Mouse (Mus musculus) hindbrain, embryonic 15.5 days (tissue): Measurements from ENCODE around the gene Slc22a21. TPM values are rescaled to one million over a fixed set of nuclear protein-coding genes. Genes with fewer than 3 reads are reported as not detected.
"Not testable (repeated sequence)": the region's sequence is repeated elsewhere in the genome, so short reads cannot be mapped to it uniquely, and the experiment has no call there.

Experiments used
- ATAC-seq: fragments of 200-750 bp; cut with Nextera tagmentation; 2 replicates; pipeline ENCODE4 v1.8.0; 2017; ENCODE audit warnings: low read depth, moderate number of reproducible peaks, moderate TSS enrichment; ENCODE audit not compliant: low FRiP score
- H3K27ac ChIP-seq: fragments of 300-500 bp; sonication (generic); replicated peaks from 2 replicates; pipeline ENCODE4 v1.5.1; 2015; ENCODE audit warnings: mild to moderate bottlenecking, inconsistent platforms
- H3K27me3 ChIP-seq: fragments of 300-500 bp; sonication (generic); 2 replicates; pipeline ENCODE4 v1.6.1; 2015; ENCODE audit warnings: control low read depth, inconsistent platforms
- H3K36me3 ChIP-seq: fragments of 300-500 bp; sonication (generic); 2 replicates; pipeline ENCODE4 v1.6.1; 2015; ENCODE audit warnings: control low read depth, inconsistent platforms
- H3K4me1 ChIP-seq: fragments of 300-500 bp; sonication (generic); replicated peaks from 2 replicates; pipeline ENCODE4 v1.6.1; 2015; ENCODE audit warnings: control low read depth, inconsistent platforms
- H3K4me2 ChIP-seq: fragments of 300-500 bp; sonication (generic); 2 replicates; pipeline ENCODE4 v1.6.1; 2015; ENCODE audit warnings: moderate library complexity, mild to moderate bottlenecking, inconsistent platforms
- H3K4me3 ChIP-seq: fragments of 300-500 bp; sonication (generic); 2 replicates; pipeline ENCODE4 v1.5.1; 2015; ENCODE audit warnings: mild to moderate bottlenecking, inconsistent platforms
- H3K9ac ChIP-seq: fragments of 300-500 bp; sonication (generic); 2 replicates; pipeline ENCODE4 v1.6.1; 2015; ENCODE audit warnings: inconsistent platforms
- H3K9me3 ChIP-seq: fragments of 300-500 bp; sonication (generic); 2 replicates; pipeline ENCODE4 v1.6.1; 2016; ENCODE audit warnings: control low read depth, inconsistent platforms
- WGBS: fragments of 180-500 bp; shearing (Covaris S2); methylation state at CpG from one replicate; pipeline ENCODE4 v1.1.7; 2015; 5-methylcytosine and 5-hydroxymethylcytosine counted together
- polyA plus RNA-seq: library from polyadenylated mRNA; unstranded; fragments of >200 nt; fragmentation: Nextera tagmentation; extraction: Ambion mirVana; gene quantifications from 2 replicates; pipeline ENCODE4 v1.2.1, GENCODE M21; 2015

Gene Slc22a21
- polyA plus RNA-seq, 1 experiment from 2014 or later = 3.7 TPM

DNA sequence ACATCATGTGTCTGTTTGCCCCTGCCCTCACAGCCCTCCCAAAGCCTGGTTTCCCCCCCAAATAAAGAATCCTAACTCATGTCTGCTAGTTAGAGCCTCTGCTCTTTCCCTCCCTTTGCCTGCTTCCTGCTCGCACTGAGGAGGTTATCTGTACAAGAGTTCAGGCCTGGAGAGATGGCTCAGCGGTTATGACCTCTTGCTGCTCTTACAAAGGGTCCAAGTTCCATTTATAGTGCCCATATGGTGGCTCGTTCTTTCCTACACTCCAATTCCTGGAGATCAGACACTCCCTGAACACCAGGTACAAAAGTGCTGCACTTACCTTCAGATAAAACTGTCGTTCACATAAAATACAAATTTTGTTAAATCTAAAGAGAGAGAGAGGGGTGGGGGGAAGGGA, 7.9 kb upstream of the Slc22a21 start:
- Histone ChIP-seq H3K4me1 (no peaks in the 10 kb centered on the region), H3K9ac (no peak overlapping the region), H3K27me3 (no peaks in the 10 kb centered on the region), H3K4me2 (no peak overlapping the region), H3K4me3 (no peak overlapping the region), H3K9me3 (no peaks in the 10 kb centered on the region), H3K36me3 (no peaks in the 10 kb centered on the region; the same call in 1 of the 2 replicates), H3K27ac (no peak overlapping the region)
- 80% methylated on average over 4 of the region's 4 CpGs for WGBS
- ATAC-seq = no peak

DNA sequence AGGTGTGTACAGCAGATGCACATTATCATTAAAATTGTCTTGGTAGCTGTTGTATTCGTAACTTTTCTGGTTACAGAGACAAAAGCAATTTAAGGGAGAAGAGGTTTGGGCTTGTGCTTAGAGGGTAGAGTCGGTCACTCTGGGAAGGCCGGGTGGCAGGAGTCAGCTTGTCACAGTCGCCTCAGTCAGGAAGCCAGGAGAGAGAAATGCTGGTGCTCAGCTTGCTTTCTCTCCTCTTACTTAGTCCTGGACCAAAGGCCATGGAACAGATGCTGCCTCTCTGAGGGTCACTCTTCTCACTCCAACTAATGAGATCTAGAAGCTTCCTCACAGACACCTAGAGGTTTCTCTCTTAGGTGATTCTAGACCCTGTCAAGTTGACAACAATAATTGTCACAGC, 1.3 kb upstream of the Slc22a21 start:
- H3K36me3 ChIP-seq = no peaks in the 10 kb centered on the region; the same call in 1 of the 2 replicates
- no peak for ATAC-seq
- 86% methylated on average over 4 of the region's 4 CpGs for WGBS
- H3K4me1 ChIP-seq = peaks cover 17% of the 10 kb centered on the region
- no peaks in the 10 kb centered on the region for H3K9me3 ChIP-seq
- H3K9ac ChIP-seq = no peak overlapping the region
- H3K27ac ChIP-seq = no peak overlapping the region
- 0 out of 2 replicates have a peak, but pooled peaks cover 4% of the 10 kb centered on the region for H3K27me3 ChIP-seq
- H3K4me3 ChIP-seq = no peak overlapping the region
- H3K4me2 ChIP-seq = no peak overlapping the region

DNA sequence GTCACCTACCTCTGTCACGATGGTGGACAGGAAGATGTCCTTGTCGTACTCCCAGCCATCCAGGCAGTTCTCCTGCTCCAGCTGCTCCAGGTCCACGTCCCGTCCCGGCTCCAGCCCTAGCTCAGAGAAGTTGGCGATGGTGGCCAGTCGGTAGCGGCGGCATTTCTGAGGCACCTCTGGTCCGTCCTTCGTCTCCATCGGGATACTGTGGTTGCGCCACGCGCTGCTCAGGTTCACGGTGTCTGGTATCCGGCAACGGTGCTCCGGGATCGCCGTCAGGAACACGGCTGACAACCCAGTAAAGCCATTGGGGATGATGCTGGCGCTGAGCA, 710 bp downstream of the Slc22a21 start:
- H3K9me3 ChIP-seq, H3K36me3 ChIP-seq, ATAC-seq, H3K27me3 ChIP-seq, H3K27ac ChIP-seq: not testable (repeated sequence)
- Histone ChIP-seq H3K4me1 (peaks cover 17% of the 10 kb centered on the region), H3K4me3 (peak overlapping the region; percentile 67), H3K9ac (peak overlapping the region; percentile 54), H3K4me2 (peak overlapping the region; percentile 95)
- WGBS = under 1% methylated on average over 23 of the region's 23 CpGs

DNA sequence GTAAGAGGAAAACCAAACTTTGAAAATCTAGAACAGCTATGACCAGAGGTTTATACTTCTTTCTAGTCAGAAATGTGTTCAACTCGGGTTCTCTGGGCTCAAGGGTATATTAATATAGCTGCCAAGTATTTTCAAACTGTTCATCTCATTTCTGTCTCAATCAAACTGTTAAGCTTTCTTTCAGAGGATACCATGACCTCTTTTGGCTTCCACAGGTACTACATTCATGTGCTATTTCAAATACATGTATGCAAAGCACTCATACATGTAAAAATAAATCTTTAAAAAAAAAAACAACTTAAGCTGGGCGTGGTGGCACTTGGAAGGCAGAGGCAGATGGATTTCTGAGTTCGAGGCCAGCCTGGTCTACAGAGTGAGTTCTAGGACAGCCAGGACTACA, 2.5 kb downstream of the Slc22a21 start:
- Histone ChIP-seq H3K4me1 (peaks cover 17% of the 10 kb centered on the region), H3K4me3 (no peak overlapping the region), H3K27ac (no peak overlapping the region), H3K27me3 (0 out of 2 replicates have a peak, but pooled peaks cover 4% of the 10 kb centered on the region), H3K36me3 (no peaks in the 10 kb centered on the region), H3K9me3 (no peaks in the 10 kb centered on the region), H3K4me2 (no peak overlapping the region), H3K9ac (no peak overlapping the region)
- ATAC-seq = no peak
- WGBS = 87% methylated on average over 3 of the region's 3 CpGs

DNA sequence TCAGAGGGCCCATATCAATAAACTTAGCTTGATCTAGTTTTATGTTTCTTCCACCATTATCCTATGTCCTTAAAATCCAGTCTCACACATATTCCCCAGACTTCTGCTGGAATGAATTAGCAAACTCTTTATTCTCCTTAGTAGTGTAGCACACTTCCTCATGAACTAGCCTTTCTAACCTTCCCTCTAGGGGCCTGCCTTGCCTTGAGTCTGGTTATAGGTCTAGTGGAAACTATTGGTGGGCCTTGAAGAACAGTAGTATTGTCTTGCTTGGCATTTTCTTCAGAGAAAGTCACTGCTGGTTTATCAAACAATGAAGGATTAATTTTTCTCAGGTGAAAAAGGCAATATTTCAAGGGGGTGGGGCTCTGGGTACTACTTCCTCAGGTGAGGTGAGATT, 4.6 kb downstream of the Slc22a21 start:
- Histone ChIP-seq H3K36me3 (no peaks in the 10 kb centered on the region), H3K9ac (no peak overlapping the region), H3K4me2 (no peak overlapping the region), H3K4me1 (peaks cover 17% of the 10 kb centered on the region), H3K27me3 (0 out of 2 replicates have a peak, but pooled peaks cover 4% of the 10 kb centered on the region), H3K9me3 (no peaks in the 10 kb centered on the region), H3K4me3 (no peak overlapping the region), H3K27ac (no peak overlapping the region)
- ATAC-seq = no peak

DNA sequence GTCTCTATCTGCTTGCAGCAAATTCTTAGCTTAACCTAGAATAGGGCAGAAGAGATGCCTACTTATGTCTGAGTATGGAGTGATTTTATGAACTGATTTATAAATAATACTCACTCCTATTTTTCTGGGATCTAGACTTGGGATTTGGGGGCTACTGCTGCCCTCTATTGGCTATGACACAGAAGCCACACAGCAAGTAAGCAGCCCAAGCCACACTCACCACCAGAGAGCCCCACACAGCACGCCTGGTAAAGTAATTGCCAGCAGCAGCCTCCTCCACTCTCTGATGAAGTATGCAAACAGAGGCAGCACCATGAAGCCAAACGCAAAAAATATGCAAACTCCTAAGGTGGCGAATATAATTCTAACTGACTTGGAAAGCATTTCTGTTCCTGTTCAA, 21.1 kb downstream of the Slc22a21 start:
- WGBS = 41% methylated on average over 3 of the region's 3 CpGs
- Histone ChIP-seq H3K36me3 (no peaks in the 10 kb centered on the region), H3K9ac (no peak overlapping the region), H3K4me1 (no peaks in the 10 kb centered on the region), H3K27me3 (no peaks in the 10 kb centered on the region), H3K27ac (no peak overlapping the region), H3K4me3 (no peak overlapping the region), H3K9me3 (no peaks in the 10 kb centered on the region), H3K4me2 (no peak overlapping the region)
- no peak for ATAC-seq

DNA sequence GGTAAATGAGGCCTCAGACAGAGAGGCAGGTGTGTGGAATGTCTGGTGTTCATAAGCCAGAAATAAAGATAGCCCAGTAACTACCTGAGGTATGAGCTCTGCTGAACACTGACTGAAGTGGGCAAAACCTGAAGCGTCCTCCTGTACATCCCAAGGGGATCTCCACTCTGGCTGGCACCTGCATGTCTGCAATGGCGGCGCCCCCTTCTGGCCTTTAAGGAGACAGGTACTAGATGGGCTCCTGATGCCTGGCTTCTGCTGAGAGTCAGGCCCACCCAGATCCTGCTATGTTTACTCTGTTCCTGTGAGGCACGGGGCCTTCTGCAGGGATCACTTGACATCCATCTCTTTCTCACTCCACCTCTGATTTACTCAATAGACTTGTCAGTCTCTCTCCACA, 22.0 kb downstream of the Slc22a21 start:
- not testable (repeated sequence) for H3K4me2 ChIP-seq, H3K9me3 ChIP-seq, H3K9ac ChIP-seq, H3K27ac ChIP-seq, H3K4me3 ChIP-seq, H3K36me3 ChIP-seq, ATAC-seq, H3K4me1 ChIP-seq, H3K27me3 ChIP-seq
- 43% methylated on average over 4 of the region's 4 CpGs for WGBS

DNA sequence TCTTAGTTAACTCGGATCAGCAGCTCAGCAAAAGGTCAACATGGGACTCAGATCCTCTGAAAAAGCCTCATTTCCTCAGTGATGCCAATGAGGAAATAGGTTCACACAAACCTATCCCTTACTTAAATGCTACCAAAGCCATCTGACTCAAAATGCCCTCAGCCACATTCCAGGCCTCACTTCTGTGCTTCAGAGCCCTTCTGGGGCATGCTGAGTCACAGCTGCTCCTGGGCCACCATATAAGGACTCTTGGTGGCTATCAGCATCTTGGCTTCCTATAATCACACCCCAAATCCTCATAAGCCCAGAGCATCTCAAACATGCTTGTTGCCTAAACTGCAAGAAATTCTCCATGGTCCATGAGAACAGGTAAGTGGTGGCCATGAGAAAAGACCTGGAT, 23.5 kb downstream of the Slc22a21 start:
- Histone ChIP-seq H3K9me3 (no peaks in the 10 kb centered on the region), H3K27ac (no peak overlapping the region), H3K4me3 (no peak overlapping the region), H3K9ac (no peak overlapping the region), H3K4me1 (no peaks in the 10 kb centered on the region), H3K36me3 (no peaks in the 10 kb centered on the region), H3K27me3 (no peaks in the 10 kb centered on the region), H3K4me2 (no peak overlapping the region)
- WGBS = 65% methylated on average over 1 of the region's 1 CpGs
- ATAC-seq = no peak

DNA sequence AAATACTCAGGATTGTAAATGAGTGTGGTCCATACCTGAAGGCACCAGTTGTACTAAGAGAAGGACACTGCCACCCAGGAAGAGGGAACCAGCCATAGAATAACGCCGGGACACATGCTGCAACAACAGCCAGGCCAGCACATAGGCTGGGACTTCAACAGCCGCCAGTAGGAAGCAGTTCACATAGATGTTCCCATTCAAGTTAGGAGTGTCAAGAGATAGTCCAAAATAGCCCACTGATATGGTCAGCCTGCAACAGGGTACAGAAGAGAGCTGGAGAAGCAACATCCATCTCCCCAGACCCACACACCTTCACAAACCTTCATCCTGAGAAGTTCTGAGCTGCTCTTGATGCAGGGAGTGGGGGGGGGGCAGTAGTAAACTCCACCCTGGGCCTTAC, 25.5 kb downstream of the Slc22a21 start:
- Histone ChIP-seq H3K27ac (no peak overlapping the region), H3K4me3 (no peak overlapping the region), H3K9ac (no peak overlapping the region), H3K9me3 (no peaks in the 10 kb centered on the region), H3K4me1 (no peaks in the 10 kb centered on the region), H3K27me3 (no peaks in the 10 kb centered on the region), H3K4me2 (no peak overlapping the region), H3K36me3 (no peaks in the 10 kb centered on the region)
- ATAC-seq = no peak
- 96% methylated on average over 3 of the region's 3 CpGs for WGBS

DNA sequence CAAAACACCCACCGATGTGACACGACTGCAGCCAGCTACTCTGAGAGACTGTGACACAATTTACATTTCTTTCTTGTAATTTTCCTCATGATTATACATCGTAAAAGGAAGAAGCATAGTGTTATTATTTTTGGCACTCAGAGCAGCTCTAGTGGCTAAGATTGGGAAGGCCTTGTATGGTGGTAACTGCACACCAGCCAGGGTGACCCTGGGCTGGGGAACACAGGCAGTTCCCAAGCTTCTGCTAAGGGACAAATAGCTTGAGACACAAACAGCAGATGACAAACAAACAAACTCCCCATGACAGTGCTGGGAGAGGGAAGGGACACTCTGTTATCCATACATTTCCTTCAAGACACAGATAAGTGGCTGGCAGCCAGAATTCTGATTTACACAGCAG, 30.0 kb downstream of the Slc22a21 start:
- H3K27me3 ChIP-seq, H3K9me3 ChIP-seq: not testable (repeated sequence)
- no CpG with 5 or more reads among the region's 3 CpGs for WGBS

DNA sequence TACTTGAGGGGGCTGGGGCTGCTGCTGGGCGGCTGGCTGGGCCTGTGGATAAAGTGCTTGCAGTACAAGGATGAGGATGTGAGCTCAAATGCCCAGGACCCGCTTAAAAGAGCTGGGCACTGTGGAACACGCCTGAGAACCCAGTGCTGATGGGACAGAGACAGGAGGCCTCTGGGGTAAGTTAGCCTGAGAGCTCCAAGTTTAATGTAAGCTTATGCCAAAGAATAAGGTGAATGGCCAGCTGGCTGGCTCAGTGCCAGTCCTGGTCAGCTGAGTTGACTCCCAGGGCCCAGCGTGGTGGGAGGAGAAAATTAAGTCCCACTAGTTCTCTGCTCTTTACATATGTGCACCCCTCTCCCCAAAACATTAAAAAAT, 48.2 kb downstream of the Slc22a21 start:
- H3K27ac ChIP-seq, H3K27me3 ChIP-seq, H3K4me2 ChIP-seq, H3K9ac ChIP-seq, H3K4me3 ChIP-seq, H3K4me1 ChIP-seq, H3K9me3 ChIP-seq, ATAC-seq, H3K36me3 ChIP-seq: not testable (repeated sequence)
- WGBS = 71% methylated on average over 4 of the region's 4 CpGs

More for the DNA sequence above, 30.0 kb downstream of the Slc22a21 start:
- H3K4me1 ChIP-seq, H3K9ac ChIP-seq, H3K27ac ChIP-seq, H3K4me3 ChIP-seq, H3K4me2 ChIP-seq, ATAC-seq, H3K36me3 ChIP-seq: not testable (repeated sequence)

DNA sequence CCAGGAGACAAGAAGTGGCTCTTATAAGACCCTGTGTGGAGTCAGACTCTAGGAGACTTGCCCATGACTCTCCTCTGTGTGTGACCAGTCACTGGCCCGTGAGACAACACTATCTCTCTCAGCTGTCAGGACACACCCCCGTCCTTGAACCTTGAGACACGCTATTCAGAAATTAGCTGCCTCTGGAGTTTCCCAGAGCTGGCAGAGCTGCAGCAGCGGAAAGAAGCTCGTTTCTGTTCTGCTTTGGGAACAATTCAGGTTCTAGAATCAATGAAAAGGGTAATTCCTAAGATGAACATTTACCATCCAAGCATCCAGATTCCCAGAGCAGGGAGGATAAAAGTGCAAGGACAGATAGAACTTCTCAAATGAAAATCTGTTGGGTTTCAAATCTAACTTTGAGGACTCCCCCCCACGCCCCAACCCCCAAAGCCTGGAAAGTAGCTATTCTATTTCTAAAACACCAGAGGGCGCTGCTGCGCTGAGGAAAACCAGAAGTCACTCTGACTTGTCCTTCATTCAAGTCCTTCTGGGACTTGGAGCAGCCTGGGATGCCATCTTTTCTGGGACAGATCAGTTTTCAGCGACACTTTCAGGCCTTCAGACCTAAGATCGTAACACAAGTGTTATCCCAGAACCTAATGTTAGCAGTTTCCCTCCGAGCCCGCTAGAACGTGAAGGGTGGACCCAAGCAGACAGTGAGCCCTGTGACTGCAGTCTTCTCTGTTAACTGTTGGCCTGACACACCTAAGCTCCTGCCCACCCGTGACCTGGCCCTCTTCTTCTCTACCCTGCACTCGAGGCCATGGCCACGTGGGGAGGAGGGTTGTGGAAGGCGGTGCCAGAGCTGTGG, 48.8 kb downstream of the Slc22a21 start:
- no peak overlapping the region for H3K9ac ChIP-seq
- 34% methylated on average over 17 of the region's 17 CpGs for WGBS
- H3K9me3 ChIP-seq = no peaks in the 10 kb centered on the region
- no peak overlapping the region for H3K4me3 ChIP-seq
- ATAC-seq = no peak
- no peaks in the 10 kb centered on the region for H3K27me3 ChIP-seq
- H3K36me3 ChIP-seq = no peaks in the 10 kb centered on the region
- H3K27ac ChIP-seq = no peak overlapping the region
- no peaks in the 10 kb centered on the region for H3K4me1 ChIP-seq
- H3K4me2 ChIP-seq = no peak overlapping the region

DNA sequence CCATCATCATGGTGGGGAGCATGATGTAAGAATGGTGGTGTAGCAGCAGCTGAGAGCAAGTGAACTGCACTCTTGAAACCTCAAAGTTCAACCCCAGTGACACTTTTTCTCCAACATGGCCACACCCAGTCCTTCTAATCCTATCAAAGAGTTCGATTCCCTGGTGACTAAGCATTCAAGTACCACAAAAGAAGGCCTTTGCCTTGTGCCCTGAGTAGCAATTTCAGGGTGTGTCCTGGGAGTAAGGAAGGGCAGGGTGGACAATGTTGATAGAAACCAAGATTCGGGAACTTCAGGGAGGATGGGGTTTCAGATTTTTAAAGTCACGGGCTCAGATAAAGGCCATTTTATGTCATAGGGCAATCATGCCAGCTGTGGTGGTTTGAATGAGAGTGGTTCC, 50.4 kb downstream of the Slc22a21 start:
- no peaks in the 10 kb centered on the region for H3K9me3 ChIP-seq
- H3K9ac ChIP-seq = no peak overlapping the region
- H3K27ac ChIP-seq = no peak overlapping the region
- no peak for ATAC-seq
- H3K4me1 ChIP-seq = no peaks in the 10 kb centered on the region
- no peak overlapping the region for H3K4me3 ChIP-seq
- WGBS = 87% methylated on average over 3 of the region's 3 CpGs
- H3K4me2 ChIP-seq = no peak overlapping the region
- no peaks in the 10 kb centered on the region for H3K27me3 ChIP-seq
- no peaks in the 10 kb centered on the region for H3K36me3 ChIP-seq
